Mouse (Mus musculus): ENCODE data around the gene Pvalb. TPM values are rescaled to one million over a fixed set of nuclear protein-coding genes. Genes with fewer than 3 reads are reported as not detected.

The Pvalb gene
- total RNA-seq, 2 experiments from 2014 or later: not detected

DNA sequence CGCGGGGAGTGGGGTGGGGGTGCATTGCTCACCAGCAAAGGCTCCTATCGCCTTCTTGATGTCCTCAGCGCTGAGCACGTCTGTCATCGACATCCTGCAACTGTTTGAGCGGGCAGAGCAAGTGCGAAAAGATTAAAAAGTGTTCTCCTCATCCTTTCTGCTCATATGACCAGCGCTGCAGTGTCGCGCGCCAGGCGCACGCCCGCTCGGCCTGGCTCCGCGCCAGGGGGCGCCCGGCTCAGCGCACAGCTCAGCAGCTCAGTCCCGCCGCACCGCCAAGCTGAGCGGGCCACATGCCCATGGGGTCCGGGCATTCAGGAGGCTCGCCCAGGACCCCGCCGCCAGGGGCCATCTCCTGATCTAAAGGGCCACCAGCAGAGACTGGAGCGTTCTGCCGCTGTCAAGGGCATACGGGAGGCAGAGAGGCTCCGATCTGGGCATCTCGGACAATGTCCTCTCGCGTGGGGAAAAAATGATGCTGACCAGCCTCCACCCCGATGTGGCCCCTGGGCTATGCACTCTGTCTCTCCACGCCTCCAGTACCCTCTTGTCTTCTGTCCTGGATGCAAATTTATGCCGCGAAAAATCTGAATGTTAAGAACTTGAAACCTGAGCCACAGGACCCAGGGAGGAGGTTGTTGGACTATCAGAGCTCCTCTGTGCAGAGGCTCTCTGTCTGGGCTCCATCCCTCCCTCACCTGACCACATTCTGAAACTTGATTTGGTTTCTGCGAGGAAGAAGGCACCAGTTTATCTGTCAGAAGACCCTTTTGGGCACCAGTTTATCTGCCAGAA, 1.9 kb downstream of the Pvalb start:
- intact Hi-C loops (cut with DNase I): no loop called here
- peak; percentile 36 to 45 for DNase-seq

DNA sequence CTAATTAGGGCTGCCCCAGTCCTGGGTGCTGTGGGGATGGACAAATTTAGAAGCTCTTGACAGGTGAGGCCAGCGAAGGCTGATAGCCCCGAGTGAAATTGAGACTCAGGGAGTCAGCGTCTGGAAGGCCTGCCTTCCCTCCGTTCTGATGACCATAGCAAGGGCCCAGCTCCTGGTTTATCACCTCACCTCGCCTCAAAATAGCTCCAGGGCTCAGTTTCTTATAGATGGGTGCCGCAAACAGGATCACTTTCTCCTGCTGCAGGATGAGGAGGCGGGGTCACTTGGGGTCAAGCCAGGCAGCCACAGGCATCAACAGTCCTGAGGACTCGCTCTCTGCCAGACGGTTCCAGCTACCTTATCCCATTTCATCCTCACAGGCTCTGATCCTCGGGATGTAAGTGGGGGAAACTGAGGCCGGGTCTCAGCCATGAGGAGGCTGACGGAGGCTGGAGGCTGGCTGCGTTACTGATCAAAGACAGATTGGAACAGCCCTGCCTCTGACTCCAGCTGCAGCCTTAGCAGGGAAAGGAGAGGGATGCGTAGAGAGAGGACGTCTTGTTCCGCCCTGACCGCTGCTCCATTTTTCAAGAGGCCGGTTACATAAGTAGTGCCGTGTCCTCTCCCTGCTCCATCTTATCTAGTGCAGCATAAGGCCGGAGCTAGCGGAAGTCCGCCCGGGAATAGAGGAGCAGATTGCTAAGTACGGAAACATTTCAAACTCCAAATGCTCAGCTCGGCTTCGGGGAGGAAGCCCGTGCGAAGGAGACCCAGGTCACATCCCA, 10.9 kb downstream of the Pvalb start:
- intact Hi-C loops (cut with DNase I): no loop called here
- no peak for DNase-seq

DNA sequence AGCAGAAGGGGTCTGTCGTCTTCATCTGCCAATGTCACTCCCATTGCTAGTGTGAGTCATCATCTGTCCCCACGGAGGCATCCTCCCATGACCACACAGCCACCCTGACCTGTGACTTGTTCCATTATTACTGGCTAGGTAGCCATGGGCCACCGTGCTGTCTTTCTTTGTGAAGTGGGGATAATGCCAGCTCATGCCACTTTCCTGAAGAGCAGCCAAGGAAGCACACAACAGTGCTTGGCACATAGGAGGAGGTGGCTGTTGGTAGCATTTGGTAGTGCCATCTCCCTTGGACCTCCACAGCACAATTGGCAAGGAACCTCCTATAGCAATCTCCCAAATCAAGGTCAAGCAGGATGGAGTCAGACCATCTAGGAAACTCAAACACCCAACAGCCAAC, 11.9 kb downstream of the Pvalb start:
- intact Hi-C loops (cut with DNase I): no loop called here
- DNase-seq: no peak

DNA sequence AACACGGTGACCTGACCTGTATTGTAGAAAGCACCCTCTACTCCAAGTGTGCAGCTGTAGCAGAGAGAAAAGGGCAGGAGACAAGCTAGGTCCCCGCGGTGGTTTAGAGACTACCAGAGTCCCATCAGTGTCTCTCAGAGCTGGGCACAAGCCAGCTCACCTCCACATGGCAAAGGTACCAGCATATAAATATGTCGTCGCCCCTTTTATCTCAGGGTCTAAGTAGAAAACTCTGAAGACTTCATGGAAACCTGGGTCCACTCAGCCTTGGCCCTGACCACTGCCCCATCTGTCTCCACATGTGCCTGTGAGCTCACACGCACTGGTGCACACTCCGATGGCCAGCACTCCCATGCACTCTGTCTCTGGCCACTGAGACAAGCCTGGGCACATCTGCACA, 16.6 kb downstream of the Pvalb start:
- intact Hi-C loops (cut with DNase I): no loop called here
- no peak for DNase-seq

DNA sequence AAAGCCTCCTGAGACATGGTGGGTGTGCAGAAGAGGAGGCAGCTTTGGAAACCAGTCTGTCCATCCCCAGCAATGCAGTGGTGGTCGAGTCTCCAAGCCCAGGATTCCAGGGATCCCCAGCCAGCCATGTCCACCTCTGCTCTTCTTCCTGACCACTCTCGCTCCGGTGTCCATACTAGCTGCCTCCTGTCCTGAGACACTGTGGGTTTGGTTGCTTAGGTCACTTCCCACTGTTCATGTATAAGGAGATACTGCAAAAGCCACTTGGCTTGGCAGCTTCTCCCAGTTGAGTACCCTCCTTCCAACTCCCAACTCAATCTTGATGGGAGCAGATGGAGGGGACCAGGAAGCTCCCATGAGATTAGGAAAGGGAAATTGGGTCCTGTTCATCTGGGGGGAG, 17.7 kb downstream of the Pvalb start:
- intact Hi-C loops (cut with DNase I): no loop called here
- DNase-seq: no peak

DNA sequence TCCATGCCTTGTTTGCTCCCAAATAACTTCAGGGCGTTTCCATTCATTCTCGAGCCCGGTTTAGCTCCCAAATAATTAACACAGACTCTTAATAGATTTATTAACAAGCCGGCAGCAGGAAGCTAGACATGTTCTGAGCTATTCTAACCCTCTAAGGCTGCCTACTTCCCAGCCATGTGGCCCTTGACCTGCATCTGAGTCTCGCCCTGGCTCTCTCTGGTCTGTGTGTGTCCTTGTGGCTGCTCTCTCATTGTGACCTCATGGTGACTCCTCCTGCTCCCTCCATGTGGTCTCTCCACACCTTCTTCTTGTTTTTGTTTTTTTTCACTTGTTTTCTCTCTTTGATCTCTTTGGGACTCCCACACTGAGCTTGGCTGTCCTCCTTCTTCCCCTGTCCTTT, 19.3 kb downstream of the Pvalb start:
- intact Hi-C loops (cut with DNase I): no loop called here
- no peak for DNase-seq

DNA sequence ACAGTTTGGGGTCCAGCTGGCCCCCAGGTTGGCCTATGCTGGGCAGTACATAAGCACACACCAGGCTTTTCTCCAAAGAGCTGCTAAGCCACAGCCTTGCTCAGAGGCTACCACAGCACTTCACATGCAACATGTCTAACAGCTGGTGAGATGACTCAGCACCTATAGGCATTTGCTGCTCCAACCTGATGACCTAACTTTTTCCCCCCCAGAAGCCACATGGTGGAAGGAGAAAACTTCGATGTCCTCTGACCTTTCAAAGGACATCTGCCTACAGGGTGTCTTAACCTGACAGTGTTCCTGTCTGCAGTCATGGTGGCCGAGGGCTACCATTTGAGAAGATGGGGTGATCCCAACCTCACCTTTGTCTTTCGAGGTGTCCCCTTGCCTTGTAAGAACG, 20.6 kb downstream of the Pvalb start:
- intact Hi-C loops (cut with DNase I): no loop called here
- no peak for DNase-seq

DNA sequence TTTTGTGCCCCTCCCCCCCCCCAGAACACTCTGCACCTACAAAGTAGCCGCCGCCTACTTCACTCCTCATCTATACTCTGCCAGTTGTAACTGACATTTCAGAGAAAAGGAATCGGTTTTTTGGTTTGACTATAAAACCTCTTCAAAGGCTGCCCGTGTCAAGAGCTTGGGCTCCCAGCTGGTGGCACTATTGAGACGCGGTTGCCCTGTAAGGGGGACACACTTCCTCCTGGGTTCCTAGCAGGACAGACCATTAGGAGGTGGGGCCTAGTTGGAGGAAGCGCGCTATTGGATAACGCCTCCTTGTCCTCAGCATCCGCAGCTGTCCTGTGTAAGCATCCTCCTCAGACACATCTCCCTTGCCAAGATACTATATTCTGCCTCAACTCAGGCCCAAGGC, 21.3 kb downstream of the Pvalb start:
- intact Hi-C loops (cut with DNase I): no loop called here
- peak; percentile 32 to 62 for DNase-seq

DNA sequence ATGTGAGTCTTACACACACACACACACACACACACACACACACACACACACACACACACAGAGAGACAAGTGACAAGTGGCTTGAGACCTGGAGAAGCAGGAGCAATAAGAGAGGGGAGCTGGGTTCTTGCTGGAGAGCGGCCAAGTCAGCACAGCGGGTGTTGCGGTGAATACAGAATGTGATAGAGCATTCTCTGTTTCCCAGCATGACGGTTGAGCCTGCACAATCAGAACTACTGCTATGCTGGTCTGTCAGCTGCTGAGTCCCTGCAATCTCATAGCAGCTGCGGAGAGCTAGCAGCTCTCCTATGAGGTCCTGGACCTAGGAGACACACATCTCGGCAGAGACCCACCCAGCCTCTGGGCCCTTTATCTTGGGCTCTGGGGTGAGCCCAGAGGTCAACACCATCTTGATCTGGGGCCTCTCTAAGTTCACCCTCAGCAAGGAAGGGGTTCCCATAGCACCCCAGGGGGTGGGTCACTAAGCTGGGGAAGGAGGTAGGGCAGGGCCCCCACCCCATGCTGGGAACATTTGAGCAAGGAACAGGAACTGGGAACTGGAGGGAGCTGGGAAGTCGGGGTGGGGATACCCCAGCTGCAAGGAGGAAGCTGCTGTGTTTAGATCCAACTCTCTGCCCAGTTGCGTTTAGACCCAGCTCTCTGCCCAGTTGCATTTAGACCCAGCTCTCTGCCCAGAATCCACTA, 24.3 kb downstream of the Pvalb start:
- intact Hi-C loops (cut with DNase I): no loop called here
- DNase-seq: no peak

DNA sequence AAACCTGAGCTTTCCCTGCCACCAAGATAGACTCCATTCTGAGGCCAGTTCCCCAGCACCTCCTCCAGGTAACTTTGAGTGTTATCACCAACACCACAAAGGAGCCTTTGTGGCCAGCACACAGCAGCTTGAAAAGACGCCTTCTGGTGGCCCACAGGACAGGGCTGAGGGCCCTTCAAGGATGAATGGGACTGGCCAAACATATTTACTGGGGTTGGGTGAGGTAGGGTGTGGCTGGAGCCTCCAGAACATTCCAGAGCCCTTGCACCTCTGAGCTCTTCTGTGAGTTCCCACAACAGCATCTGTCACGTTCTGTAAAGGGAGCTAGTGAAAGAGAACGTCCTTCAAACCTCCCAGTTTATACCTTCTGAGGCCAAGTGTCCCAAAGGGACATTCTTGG, 26.4 kb downstream of the Pvalb start:
- intact Hi-C loops (cut with DNase I): loop anchor here (2.0 to 5.0 kb wide), 4 partner anchors 59 to 353 kb away; partner anchors contain the start of gene C1qtnf6

DNA sequence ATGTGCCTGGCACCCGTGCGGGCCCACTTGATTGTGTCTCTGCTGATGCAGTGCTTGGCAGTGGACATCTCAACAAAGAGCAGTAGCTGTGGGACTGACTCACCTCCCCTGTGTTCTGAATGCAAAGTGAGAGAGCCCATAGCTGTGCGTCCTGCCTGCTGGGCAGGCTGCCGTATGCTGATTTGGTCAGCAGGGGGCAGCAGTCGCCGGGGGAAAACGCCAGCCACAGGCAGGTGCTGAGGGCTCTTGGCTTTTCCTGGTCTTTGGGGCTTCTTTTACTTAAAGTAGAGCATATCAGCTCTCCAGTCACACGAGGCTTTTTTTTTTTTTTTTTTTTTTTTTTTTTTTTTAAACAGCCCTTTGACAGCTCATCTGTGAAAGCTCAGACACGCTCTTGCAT, 27.8 kb downstream of the Pvalb start:
- DNase-seq: peak; percentile 82 to 87
- intact Hi-C loops (cut with DNase I): loop anchor here (2.0 to 5.0 kb wide), 4 partner anchors 60 to 354 kb away; partner anchors contain the start of gene C1qtnf6

More for the DNA sequence above, 26.4 kb downstream of the Pvalb start:
- DNase-seq: no peak

DNA sequence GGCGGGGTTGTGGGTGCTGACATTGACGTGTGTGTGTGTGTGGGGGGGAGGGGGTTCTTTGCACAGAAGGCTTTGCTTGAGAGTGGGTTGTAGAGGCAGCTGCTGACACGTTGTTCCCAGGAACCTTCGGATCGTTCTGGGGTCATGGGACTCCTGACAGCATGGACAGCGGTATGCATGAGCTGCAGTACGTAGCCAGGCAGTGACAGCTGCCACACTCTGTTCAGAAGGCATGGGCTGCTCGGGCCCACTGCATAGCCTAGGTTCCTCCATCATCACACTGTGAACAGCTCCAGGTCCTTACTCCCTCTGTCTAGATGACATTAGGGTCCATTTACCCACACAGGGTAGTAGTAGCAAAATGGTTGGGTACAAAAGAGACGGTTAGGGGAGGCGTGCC, 28.9 kb downstream of the Pvalb start:
- intact Hi-C loops (cut with DNase I): loop anchor here (5.0 kb wide), 2 partner anchors 245 to 355 kb away; partner anchors contain the start of gene C1qtnf6
- DNase-seq: no peak

DNA sequence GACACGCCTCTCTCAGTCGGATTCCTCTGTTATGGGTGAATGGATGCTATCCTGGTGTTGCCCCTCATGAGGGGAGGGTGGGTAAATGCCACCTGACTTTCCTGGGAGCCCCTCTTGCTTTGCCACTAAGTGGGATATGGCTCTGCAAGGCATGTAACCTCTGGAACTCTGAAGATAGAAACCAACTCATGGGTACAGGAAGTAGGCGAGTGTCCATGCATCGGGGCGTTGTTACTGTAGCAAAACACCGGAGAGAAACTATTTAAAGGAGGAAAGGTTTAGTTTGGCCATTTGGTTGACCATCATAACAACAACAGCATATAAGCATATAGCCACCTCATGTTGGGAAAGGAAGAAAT, 31.3 kb downstream of the Pvalb start:
- intact Hi-C loops (cut with DNase I): loop anchor here (5.0 kb wide), 3 partner anchors 203 to 357 kb away; partner anchors contain the start of genes C1qtnf6 and Eif3d
- DNase-seq: no peak

DNA sequence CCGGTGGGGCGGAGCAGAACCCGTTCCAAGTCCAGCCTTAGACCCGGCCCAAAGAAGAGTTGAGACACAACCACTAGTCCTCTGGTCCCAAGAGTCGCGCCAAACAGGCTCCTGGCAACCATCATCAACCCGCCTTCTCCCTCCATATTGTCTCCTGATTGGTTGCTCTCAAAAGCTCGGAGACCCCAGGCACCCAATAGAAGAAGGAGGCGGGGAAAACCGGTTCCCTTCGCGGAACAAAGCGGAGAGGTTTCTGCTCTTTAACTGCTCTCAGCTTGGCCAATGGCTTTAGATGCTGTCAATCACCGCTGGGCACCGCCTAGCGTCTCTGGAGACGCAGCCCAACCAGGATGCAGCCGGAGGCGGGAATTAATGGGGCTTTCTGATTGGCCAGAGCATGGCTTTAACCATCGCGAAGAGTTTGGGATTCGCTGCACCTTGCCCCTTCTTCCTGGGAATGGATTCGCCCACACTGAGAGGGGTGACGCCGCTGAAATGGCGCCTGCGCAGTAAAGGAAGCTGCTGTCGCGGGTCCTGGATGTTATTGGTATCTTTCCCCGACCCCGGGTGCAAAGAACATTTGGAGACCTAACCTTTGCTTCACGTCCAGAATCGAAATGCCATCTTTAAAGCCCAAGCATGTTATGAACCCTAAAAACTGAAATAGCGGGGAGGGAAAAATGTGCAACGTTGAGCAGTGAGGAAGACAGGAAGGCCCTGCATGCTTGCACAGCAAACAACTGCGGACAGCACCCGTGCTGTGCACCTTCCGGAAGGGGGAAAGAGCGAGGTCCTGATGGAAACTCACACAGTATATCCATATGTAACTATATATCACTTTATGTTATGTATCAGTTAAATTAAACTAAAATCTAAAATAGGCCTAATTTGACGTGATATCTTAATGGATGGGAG, 32.0 kb downstream of the Pvalb start, which contains the start of gene Ift27:
Gene Ift27, minus strand, starts transcription at position 136 of the 915 bp plus-strand sequence.
- intact Hi-C loops (cut with DNase I): loop anchor here (5.0 kb wide), 1 partner anchor 202 kb away; the partner anchor contains the start of gene Eif3d
- DNase-seq: peak; percentile 98 to 99

DNA sequence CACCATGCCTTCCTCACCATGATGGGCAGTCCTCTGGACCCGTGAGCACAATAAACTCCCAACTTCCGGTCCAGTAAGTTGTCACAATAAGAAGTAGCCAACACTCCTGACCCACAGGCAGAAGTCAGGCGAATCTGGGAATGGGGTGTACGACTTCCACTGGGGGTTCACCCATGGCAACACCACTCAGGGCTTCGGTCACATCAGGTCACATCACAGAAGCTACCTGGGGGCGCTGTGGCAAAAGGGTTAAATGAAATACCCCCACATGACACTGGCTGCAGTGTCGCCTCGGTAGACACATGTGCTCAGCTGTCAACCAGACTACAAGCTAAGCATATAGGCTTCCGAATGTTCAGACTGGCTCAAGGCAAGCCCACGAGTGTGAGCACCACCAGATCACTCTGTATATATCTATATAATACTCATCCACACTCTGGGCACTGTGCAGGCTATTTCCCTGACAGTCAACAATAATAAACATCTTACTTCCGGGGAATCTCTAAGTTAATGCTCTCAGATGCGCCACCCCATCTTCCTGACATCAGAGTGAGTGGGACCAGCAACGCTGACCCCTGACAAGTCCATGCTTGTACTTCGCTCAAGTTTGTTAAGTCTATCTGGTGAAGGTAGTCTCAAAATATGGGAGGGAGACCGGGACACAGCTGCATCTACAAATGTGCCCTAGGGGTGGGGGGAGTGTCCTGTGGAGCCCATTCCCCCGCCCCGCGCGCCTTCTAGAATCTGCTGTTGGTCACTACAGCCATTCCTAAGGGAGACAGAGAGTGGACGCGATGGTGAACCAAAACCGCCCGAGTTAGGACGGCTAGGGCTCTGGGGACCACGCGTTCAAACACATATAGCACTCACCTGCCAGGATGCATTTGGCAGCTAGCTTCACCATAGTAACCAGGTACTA, 33.0 kb downstream of the Pvalb start:
- DNase-seq: peak in 1 of 2 experiments; percentile 16
- intact Hi-C loops (cut with DNase I): loop anchor here (5.0 kb wide), 1 partner anchor 201 kb away; the partner anchor contains the start of gene Eif3d

DNA sequence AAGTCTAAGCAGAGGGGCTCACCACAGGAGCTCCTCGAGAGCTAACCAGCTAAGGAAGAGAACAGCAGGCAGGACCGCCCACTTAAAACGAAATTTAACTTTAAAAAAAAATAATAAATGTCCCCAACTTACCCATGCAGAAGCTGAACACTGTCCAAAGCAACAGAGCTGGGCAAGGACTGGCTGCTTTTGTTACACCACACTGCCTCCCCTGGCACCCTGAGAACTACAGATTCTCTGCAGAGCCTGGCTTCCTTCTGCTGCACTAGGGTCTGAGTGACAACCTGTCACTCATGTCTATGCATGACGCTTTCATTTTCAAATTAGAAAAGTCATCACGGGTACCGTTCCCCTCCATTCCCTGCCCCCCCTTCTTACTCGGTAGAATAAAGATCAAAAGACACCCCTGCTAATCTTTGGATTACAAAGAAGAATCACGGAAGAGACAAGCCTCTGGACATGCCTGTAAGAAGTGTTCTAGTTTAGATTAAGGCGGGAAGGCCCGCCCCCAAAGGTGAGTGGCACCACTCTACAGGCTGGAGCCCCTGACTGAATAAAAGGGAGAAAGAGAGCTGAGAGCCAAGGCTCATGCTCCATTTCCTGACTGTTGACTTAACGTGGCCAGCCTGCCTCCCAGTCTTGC, 33.8 kb downstream of the Pvalb start:
- DNase-seq: no peak
- intact Hi-C loops (cut with DNase I): loop anchor here (5.0 kb wide), 1 partner anchor 200 kb away; the partner anchor contains the start of gene Eif3d

DNA sequence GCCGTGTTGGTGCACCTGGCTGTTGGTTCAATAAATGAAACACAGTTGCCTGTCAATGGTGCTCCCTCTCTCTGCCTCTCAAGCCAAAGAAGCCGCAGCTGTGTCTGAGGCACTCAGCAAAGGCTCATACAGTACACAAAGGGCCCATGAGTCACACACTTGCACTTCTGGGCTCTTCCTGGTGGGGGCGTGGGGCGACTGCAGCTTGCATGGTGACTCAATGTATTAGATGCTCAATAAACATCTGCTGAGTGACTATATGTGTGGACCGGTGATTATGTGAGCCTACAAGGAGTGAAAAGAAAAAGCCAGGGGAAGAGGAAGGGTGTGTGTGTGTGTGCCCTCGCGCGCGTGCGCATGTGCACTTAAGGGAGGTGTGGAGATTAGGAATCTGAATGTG, 34.5 kb downstream of the Pvalb start:
- DNase-seq: no peak
- intact Hi-C loops (cut with DNase I): loop anchor here (5.0 kb wide), 1 partner anchor 199 kb away; the partner anchor contains the start of gene Eif3d

DNA sequence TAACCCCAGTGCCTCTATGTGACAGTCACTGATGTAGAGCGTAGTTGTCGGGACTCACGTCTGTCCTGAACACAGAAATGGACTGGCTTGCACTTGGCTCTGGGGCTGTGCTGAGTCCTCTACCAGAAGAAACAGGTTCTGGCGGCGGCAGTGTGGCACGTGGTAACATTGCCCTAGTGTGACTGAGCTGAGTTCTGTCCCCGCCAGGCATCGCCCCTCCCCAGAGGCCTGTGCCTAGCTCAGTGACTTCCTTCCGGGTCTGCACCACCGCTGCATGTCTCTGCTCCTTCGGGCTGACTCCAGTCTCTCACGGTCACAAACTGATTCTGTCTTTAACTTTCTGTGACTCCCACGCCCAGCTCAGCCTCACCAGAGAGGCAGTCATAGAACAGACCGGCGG, 35.5 kb downstream of the Pvalb start:
- intact Hi-C loops (cut with DNase I): loop anchor here (5.0 kb wide), 1 partner anchor 198 kb away; the partner anchor contains the start of gene Eif3d
- no peak for DNase-seq
